Mouse (Mus musculus): ENCODE data around the gene Asb10. TPM values are rescaled to one million over a fixed set of nuclear protein-coding genes. Genes with fewer than 3 reads are reported as not detected.

The Asb10 gene
- total RNA-seq, 2 experiments from 2014 or later = 0.23 TPM; not detected in 1

- no peak for DNase-seq (ENCODE audit: low spot score in 2 of 2)
Measured at GRCm38 (mm10) chr5:24495019-24495418, 45.8 kb downstream of the Asb10 start.

DNA sequence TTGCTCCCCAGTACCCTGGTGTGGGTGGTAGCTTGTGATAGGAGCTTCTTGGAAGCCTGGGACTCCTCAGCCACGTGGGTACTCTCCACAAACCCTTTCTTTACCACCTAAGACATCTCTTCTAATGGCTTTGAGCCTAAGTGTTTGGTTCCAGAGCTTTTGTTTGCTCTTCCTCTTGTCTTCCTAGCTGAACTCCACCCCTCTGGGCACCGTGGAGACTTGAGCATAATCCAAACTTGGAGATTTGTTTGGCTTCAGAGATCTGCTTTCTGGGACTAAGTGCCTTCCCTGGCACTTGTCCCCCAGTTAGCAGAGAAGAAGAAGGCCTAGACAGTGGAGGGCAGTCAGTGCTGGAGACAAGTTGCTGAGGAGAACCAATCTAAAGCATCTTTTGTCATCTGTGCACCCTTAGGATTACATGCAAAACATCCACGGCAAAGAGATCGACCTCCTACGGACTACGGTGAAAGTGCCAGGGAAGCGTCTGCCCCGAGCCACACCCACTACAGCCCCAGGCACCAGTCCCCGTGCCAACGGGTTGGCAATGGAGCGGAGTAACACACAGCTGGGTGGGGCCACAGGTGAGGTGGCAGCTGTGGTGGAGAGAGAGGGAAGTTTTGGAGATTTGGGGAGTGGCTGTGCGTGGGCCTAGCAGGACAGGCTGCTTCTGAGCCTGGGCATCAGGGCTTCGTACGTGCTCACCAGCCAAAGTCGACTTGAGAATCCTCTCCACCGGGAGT, 48.1 kb downstream of the Asb10 start:
- DNase-seq (ENCODE audit: low spot score in 2 of 2) = no peak

DNA sequence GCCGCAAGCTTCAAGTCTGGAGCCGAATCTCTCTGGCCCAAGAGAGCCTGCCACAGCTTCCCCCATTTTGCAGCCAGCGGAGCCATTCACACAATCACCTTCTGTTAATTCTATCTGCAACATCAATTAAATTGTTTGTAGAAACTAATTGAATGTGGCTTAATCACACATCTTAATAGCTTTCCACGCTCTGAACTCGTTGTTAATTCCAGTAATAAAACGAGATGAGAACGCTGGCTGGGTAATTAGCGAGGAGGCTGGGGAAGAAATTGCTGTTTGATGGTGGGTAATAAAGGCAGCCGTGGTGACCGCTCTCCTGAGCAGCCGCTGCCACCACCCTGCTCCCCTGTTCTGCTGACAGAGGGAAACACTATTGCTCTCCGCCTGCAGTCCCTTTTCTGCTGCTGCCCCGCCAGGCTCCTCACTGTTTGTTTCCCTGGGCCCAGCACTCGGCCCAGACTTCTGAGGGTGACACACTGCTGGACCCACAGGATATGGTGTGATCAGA, 50.3 kb downstream of the Asb10 start:
- DNase-seq (ENCODE audit: low spot score in 2 of 2) = no peak

DNA sequence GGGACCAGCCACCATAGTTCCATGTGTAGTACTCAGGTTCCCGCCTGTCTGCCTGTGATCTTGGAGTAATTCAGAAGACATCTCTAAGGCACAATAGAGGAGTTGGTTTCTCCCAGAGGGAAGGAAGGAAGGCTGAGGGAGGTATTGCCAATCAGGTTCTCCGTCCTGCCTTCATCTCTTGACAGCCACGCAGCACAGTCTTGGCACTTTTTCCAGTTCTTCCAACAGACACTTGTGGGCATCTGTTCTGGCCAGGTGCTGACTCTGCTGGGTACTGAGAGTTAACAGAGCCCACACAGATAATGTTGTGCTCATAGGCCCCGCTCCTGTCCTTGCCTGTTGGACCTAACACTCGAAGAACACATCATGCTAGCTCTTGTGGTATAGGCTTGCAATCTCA, 54.0 kb downstream of the Asb10 start:
- DNase-seq (ENCODE audit: low spot score in 2 of 2) = no peak

- DNase-seq (ENCODE audit: low spot score in 2 of 2) = peak; percentile 86 to 91
Measured at GRCm38 (mm10) chr5:24486097-24486496, 54.7 kb downstream of the Asb10 start.

GRCm38 (mm10) chr5:24484963-24485362, 55.8 kb downstream of the Asb10 start:
- DNase-seq (ENCODE audit: low spot score in 2 of 2) = no peak

GRCm38 (mm10) chr5:24483326-24483725, 57.5 kb downstream of the Asb10 start:
- DNase-seq (ENCODE audit: low spot score in 2 of 2) = peak in 1 of 2 experiments; percentile 33

Other genes starting within 250 kb of the Asb10 start
- gene Kcnh2, start 189.4 kb downstream of the Asb10 start, total RNA-seq (2021) = 10 to 100 TPM; 13.1 to 15.5 TPM
- 10 to 100 TPM in 1 of 2 experiments, 1 to 10 TPM in 1; 9.1 to 16.3 TPM for gene Nos3, start 176.2 kb downstream of the Asb10 start, total RNA-seq (2021)
- gene Atg9b, start 148.8 kb downstream of the Asb10 start, total RNA-seq (2021) = 1 to 10 TPM; 1.3 to 2.6 TPM
- gene Abcb8, start 147.3 kb downstream of the Asb10 start, total RNA-seq (2021) = 10 to 100 TPM; 76.4 to 88.2 TPM
- under 1 TPM in 1 of 2 experiments, not detected in 1; 0.33 TPM for gene Asic3, start 127.6 kb downstream of the Asb10 start, total RNA-seq (2021)
- 10 to 100 TPM; 42.4 to 47.5 TPM for gene Cdk5, start 117.4 kb downstream of the Asb10 start, total RNA-seq (2021)
- 10 to 100 TPM; 49.3 to 62.3 TPM for gene Slc4a2, start 117.1 kb downstream of the Asb10 start, total RNA-seq (2021)
- 100 to 1,000 TPM in 1 of 2 experiments, 10 to 100 TPM in 1; 94.6 to 117 TPM for gene Fastk, start 95.7 kb downstream of the Asb10 start, total RNA-seq (2021)
- gene Tmub1, start 93.1 kb downstream of the Asb10 start, total RNA-seq (2021) = 10 to 100 TPM; 11.7 to 13.2 TPM
- 10 to 100 TPM; 79.5 to 94.0 TPM for gene Agap3, start 88.8 kb downstream of the Asb10 start, total RNA-seq (2021)
- gene Gbx1, start 13.8 kb downstream of the Asb10 start, total RNA-seq (2021) = not detected
- gene 4931409K22Rik, start 15.8 kb upstream of the Asb10 start, total RNA-seq (2021) = not detected
- gene Abcf2, start 36.5 kb upstream of the Asb10 start, total RNA-seq (2021) = 10 to 100 TPM; 62.8 to 81.3 TPM
- gene Chpf2, start 45.8 kb upstream of the Asb10 start, total RNA-seq (2021) = 10 to 100 TPM; 34.5 to 39.7 TPM
- gene Smarcd3, start 83.4 kb upstream of the Asb10 start, total RNA-seq (2021) = 10 to 100 TPM; 15.2 to 17.2 TPM
- gene Nub1, start 144.6 kb upstream of the Asb10 start, total RNA-seq (2021) = 10 to 100 TPM; 50.1 to 62.0 TPM
- 1 to 10 TPM in 1 of 2 experiments, under 1 TPM in 1; 0.42 to 1.1 TPM for gene Wdr86, start 189.7 kb upstream of the Asb10 start, total RNA-seq (2021)
- 1 to 10 TPM in 1 of 2 experiments, not detected in 1; 2.3 TPM for gene Crygn, start 217.0 kb upstream of the Asb10 start, total RNA-seq (2021)

All from adrenal gland, adult 18-20 months (tissue).